Mouse (Mus musculus) E14TG2a.4 (cell line): ENCODE measurements around the gene Hyal2.
A peak's percentile ranks its signal among the peaks of the same experiment; 100 is the strongest.

Experiments used
- H3K27me3 ChIP-seq: 2 replicates; pipeline ENCODE4 v1.6.1; 2014; ENCODE audit warnings: low read length, control low read depth; ENCODE audit not compliant: insufficient read depth
- H3K36me3 ChIP-seq: 2 replicates; pipeline ENCODE4 v1.6.1; 2014; ENCODE audit warnings: low read length, control low read depth; ENCODE audit not compliant: insufficient read depth
- H3K4me1 ChIP-seq: replicated peaks from 2 replicates; pipeline ENCODE4 v1.6.1; 2014; ENCODE audit warnings: low read depth, low read length, control low read depth
- H3K4me3 ChIP-seq: replicated peaks from 2 replicates; pipeline ENCODE4 v1.5.1; 2014; ENCODE audit warnings: mild to moderate bottlenecking, low read length
- H3K9me3 ChIP-seq: 2 replicates; pipeline ENCODE4 v1.6.1; 2014; ENCODE audit warnings: low read length, control low read depth
- CTCF ChIP-seq: conservative IDR thresholded peaks from 2 replicates; pipeline ENCODE4 v1.5.1; 2014; ENCODE audit warnings: low read length
- NANOG ChIP-seq: IDR thresholded peaks from 2 replicates; pipeline ENCODE4 v1.6.1; 2014; ENCODE audit warnings: borderline replicate concordance, low read length, mixed read lengths
- POU5F1 ChIP-seq: IDR thresholded peaks from 2 replicates; pipeline ENCODE4 v1.6.1; 2014; ENCODE audit warnings: low read length, borderline replicate concordance

Hyal2 gene

GRCm38 (mm10) chr9:107538231-107538630 is 29.5 kb upstream of the Hyal2 start:
- TF ChIP-seq NANOG, result no peak
- no peak for TF ChIP-seq CTCF
- no peak for TF ChIP-seq POU5F1
- peaks cover 74% of the 10 kb centered on the region for H3K4me1 ChIP-seq
- H3K27me3 ChIP-seq, result no peaks in the 10 kb centered on the region
- no peak overlapping the region for H3K4me3 ChIP-seq
- H3K36me3 ChIP-seq, result peaks cover 57% of the 10 kb centered on the region
- H3K9me3 ChIP-seq, result no peaks in the 10 kb centered on the region

GRCm38 (mm10) chr9:107538711-107539110 is 29.0 kb upstream of the Hyal2 start:
- no peaks in the 10 kb centered on the region for H3K27me3 ChIP-seq
- H3K36me3 ChIP-seq, result peaks cover 59% of the 10 kb centered on the region
- H3K4me1 ChIP-seq, result peaks cover 74% of the 10 kb centered on the region
- TF ChIP-seq NANOG (no peak), POU5F1 (no peak), CTCF (no peak)
- H3K4me3 ChIP-seq, result no peak overlapping the region
- no peaks in the 10 kb centered on the region for H3K9me3 ChIP-seq

- peaks cover 70% of the 10 kb centered on the region for H3K36me3 ChIP-seq
- H3K4me3 ChIP-seq, result no peak overlapping the region
- no peak for TF ChIP-seq POU5F1
- no peak for TF ChIP-seq NANOG
- no peak for TF ChIP-seq CTCF
- H3K4me1 ChIP-seq, result peaks cover 78% of the 10 kb centered on the region
- H3K27me3 ChIP-seq, result no peaks in the 10 kb centered on the region
- no peaks in the 10 kb centered on the region for H3K9me3 ChIP-seq
These were observed 27.8 kb upstream of the Hyal2 start for GRCm38 (mm10) chr9:107539940-107540339.

- no peaks in the 10 kb centered on the region for H3K27me3 ChIP-seq
- peaks cover 70% of the 10 kb centered on the region for H3K36me3 ChIP-seq
- TF ChIP-seq NANOG (no peak), CTCF (no peak), POU5F1 (no peak)
- H3K4me3 ChIP-seq, result no peak overlapping the region
- peaks cover 78% of the 10 kb centered on the region for H3K4me1 ChIP-seq
- no peaks in the 10 kb centered on the region for H3K9me3 ChIP-seq
These were observed 27.3 kb upstream of the Hyal2 start for GRCm38 (mm10) chr9:107540420-107540819.

GRCm38 (mm10) chr9:107541005-107541404 is 26.7 kb upstream of the Hyal2 start:
- H3K4me1 ChIP-seq, result peaks cover 72% of the 10 kb centered on the region
- H3K36me3 ChIP-seq, result peaks cover 65% of the 10 kb centered on the region
- TF ChIP-seq NANOG, result no peak
- TF ChIP-seq POU5F1, result no peak
- TF ChIP-seq CTCF, result no peak
- no peaks in the 10 kb centered on the region for H3K27me3 ChIP-seq
- H3K4me3 ChIP-seq, result peak overlapping the region; percentile 88
- H3K9me3 ChIP-seq, result no peaks in the 10 kb centered on the region

GRCm38 (mm10) chr9:107541474-107542351 is 26.0 kb upstream of the Hyal2 start, which contains the start of the genes Cyb561d2 and Nprl2:
TSS of gene Cyb561d2 (minus strand) at chr9:107542193.
TSS of gene Nprl2 (plus strand) at chr9:107542226.
- peaks cover 58% of the 10 kb centered on the region for H3K36me3 ChIP-seq
- TF ChIP-seq CTCF (no peak), NANOG (no peak), POU5F1 (no peak)
- H3K27me3 ChIP-seq, result no peaks in the 10 kb centered on the region
- no peaks in the 10 kb centered on the region for H3K9me3 ChIP-seq
- peak within 1 kb of the TSS; percentile 88 for H3K4me3 ChIP-seq
- peaks cover 71% of the 10 kb centered on the region for H3K4me1 ChIP-seq

GRCm38 (mm10) chr9:107542352-107542686 is 25.4 kb upstream of the Hyal2 start:
- Histone ChIP-seq H3K4me3 (peak overlapping the region; percentile 88), H3K9me3 (no peaks in the 10 kb centered on the region), H3K27me3 (peaks cover under 1% of the 10 kb centered on the region; the same call in 1 of the 2 replicates), H3K36me3 (peaks cover 52% of the 10 kb centered on the region), H3K4me1 (peaks cover 72% of the 10 kb centered on the region)
- TF ChIP-seq POU5F1 (no peak), CTCF (no peak), NANOG (no peak)

GRCm38 (mm10) chr9:107542721-107543120 is 25.0 kb upstream of the Hyal2 start:
- TF ChIP-seq NANOG, result no peak
- TF ChIP-seq CTCF, result no peak
- TF ChIP-seq POU5F1, result no peak
- Histone ChIP-seq H3K4me3 (peak overlapping the region; percentile 88), H3K36me3 (peaks cover 48% of the 10 kb centered on the region), H3K4me1 (peaks cover 72% of the 10 kb centered on the region), H3K27me3 (peaks cover 5% of the 10 kb centered on the region), H3K9me3 (no peaks in the 10 kb centered on the region)

GRCm38 (mm10) chr9:107543299-107543698 is 24.4 kb upstream of the Hyal2 start:
- Histone ChIP-seq H3K9me3 (no peaks in the 10 kb centered on the region), H3K4me1 (peaks cover 70% of the 10 kb centered on the region), H3K36me3 (peaks cover 42% of the 10 kb centered on the region), H3K27me3 (peaks cover 10% of the 10 kb centered on the region), H3K4me3 (no peak overlapping the region)
- TF ChIP-seq CTCF, result no peak
- TF ChIP-seq NANOG, result no peak
- TF ChIP-seq POU5F1, result no peak
